Mouse (Mus musculus) retina, postnatal 1 day (tissue): ENCODE data around the gene Tef.

Experiments
- DNase-seq: peaks from one replicate; pipeline ENCODE4 v3.0.0-alpha.2; 2012

The Tef gene

DNA sequence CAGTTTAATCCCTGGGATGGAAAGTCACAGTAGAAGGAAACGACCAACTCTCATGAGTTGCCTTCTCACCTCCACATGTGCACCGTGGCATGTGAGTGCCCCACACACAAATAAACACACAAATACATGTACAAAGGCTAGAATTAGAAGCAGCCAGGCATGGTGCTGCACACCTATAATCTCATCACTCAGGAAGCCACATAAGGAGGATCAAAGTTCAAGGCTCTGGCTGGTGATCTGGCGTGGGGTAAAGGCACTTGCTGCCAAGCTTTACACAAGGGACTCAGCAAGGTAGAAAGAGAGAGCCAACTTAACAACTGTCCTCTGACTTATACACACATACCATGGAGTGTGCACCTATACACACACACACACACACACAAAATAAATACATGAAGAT is 1.8 kb upstream of the Tef start:
- DNase-seq: no peak

DNA sequence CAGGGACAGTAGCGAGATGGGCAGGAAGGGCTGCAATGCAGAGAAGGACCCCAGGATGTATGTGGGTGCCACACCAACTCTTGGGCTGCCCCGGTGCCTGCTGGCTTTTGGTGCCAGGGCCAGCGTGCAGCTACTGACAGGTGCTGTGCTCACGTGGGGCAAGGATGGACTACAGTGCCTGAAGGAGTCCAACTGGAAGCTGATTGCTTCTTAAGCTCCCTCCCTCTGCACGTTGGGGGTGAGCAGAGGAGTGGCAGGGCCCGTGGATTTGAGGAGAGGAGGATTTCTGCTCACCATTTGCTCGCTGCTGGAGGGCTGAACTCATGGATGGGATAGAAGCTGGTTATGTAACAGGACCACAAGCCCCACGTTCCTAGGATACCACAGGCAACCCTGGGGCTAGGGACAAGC is 725 bp downstream of the Tef start:
- no peak for DNase-seq

DNA sequence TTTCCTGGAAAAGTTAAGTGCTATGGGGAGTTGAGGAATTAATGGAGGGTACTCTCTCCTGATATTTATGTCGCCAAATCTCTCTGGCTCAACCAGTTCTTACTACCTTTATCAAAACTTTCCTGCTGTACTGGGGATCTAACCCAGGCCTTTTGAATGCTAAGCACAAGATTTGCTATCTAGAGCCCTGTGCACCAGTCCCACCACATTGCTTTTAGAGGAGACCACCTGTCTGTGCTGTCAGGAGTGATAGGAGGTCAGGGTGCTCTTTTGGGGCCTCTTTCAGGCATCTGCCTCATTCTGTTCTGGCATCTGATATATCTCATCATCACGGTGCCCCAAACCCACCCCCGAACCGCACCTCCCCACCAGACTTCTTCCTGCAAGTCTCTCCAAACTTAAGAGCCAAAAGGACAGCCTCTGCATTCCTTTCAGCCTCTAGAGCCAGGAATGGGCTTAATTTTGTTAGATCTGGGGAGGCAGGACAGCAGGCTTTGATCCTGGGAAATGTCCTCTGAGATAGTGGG is 1.3 kb downstream of the Tef start:
- no peak for DNase-seq

DNA sequence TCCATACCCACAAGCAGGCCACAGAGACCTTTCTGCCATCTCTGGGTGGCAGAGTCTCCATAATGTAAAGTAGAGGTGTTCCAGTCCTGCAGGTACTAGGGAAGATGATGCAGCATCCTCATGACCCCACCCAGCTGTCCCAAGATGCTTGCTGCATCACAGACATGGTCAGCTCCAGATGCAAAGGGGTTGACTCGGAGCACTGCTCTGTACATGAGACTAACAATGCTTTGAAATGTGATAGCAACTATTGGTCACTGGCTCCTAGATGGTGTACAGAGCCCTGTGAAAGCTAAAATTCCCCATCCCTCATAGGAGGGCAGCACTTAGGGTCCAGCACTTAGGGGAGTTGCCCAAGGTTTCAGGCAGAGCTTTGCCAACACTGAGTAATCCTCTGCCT is 2.0 kb downstream of the Tef start:
- no peak for DNase-seq

DNA sequence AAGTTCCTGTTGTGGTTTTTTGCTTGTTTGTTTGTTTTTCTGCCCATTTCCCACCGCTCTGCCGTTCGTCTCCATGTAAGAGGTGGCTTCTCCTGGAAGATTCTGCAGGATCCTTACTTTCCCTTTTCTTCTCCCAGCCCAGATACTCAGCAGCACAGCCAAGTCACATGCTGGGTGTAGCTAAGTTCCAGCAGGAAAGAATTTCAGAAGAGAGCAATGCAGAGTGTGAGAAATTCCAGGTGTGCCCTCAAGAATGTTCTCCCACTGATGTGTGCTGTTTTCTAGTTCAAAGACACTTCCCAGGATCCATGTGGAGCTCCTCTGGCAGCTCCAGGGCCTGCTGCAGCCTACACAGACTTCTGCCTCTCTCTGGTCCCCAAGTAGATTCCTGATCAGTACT is 2.7 kb downstream of the Tef start:
- DNase-seq: no peak

DNA sequence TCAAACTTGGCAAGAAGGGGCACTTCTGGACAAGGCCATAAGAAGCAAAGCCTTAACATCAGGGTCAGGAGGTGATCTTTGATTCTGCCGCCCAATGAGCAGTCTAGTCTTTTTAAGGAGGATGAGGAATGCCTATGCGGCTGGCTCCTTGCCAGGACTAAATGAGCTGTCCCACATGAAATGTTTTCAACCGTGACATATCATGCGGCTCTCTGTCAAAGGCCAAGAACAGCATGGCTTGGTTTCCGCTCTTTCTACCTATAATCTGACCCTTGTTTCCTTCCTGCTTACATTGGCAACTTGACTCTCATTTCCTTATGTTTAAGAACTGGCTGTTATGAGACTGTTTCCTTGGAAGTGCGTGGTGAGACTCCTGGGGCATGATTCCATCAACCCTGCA is 3.4 kb downstream of the Tef start:
- DNase-seq: peak; percentile 67

DNA sequence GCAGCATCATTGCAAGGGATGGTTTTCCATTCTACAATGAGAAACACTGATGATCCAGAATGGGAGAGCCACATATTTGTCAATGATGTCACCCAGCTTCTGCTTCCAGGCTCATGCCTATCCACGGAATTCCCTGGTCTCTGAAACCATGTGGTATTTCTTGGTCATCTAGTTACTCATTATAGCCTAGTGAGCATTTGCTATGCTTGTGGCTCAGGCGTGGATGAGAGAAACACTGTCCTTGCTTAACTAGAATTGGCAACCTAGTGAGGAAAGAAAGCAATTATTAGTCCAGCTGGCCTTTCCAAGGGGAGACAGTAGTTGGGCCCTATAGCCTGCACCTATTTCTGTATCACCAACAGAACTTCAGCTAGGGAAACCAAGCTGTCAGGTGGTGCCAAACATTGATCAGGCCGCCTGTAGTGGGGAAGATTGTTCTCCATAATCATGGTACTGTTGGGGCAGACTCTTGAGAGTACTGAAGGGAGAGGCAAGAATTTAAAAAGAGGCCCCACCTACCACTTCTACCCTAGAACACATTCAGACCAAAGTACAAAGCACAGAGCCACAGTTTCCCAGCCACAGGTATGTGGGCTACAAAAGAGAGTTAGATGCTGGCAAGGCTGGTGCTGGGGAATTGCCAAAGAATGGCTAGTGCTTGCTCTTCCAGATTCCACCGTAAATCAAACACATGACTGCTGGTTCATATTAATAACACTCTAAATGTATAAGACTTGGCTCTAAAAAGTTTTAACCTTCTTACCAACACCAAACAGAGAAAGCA is 4.6 kb downstream of the Tef start:
- no peak for DNase-seq

DNA sequence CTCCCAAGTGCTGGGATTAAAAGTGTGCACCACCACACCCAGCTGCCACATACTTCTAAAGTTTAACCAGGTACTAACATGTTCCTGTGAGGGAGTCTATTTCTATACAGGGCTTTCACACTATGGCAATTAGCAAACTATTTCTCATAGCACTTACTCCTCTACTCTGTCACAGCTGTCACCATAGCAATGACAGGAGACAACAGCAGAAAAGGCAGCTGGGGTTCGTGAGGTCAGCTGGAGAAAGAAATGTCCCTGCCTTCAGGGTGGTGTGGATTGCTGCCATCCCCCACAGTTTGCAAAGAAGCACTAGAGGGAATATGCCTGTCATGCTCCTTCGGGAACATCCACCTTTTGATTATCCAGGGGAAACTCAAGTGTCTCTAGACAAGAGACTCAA is 6.6 kb downstream of the Tef start:
- DNase-seq: no peak

DNA sequence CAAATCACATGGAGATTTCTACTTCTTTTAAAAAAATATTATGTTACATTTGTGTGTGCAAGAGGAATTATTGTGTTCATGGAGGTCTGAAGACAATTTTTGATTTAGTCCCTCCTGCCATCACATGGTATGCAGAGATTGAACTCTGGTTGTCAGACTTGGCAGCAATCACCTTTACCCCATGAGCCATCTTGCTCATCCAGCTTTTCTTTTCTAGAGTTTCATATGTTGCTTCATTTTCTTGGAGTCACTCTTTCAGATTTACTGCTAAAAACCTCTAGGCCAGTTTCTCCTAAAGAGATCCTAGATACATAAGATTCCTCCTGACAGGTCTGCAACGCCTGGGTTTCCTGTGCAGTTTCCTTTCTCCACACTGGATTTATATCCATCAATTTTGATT is 7.3 kb downstream of the Tef start:
- no peak for DNase-seq

DNA sequence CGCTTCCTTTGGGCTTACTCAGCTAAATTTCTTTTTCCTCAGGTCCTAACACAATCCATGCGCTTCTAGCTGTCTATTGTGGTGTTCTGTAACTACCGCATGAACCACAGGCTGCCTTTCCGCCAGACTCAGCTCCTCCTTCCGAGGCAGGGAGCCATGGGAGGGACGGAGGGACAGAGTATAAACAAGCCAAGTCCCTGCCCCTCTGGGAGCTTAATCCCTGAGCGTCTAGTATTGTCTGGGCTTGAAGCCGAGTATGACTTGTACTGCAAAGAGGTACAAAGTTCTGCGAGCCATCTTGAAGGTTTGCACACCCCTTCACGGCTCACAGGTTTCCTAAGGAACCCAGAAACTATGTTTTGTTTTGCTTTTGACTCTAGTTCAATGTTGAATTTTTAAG is 7.9 kb downstream of the Tef start:
- DNase-seq: peak; percentile 82

DNA sequence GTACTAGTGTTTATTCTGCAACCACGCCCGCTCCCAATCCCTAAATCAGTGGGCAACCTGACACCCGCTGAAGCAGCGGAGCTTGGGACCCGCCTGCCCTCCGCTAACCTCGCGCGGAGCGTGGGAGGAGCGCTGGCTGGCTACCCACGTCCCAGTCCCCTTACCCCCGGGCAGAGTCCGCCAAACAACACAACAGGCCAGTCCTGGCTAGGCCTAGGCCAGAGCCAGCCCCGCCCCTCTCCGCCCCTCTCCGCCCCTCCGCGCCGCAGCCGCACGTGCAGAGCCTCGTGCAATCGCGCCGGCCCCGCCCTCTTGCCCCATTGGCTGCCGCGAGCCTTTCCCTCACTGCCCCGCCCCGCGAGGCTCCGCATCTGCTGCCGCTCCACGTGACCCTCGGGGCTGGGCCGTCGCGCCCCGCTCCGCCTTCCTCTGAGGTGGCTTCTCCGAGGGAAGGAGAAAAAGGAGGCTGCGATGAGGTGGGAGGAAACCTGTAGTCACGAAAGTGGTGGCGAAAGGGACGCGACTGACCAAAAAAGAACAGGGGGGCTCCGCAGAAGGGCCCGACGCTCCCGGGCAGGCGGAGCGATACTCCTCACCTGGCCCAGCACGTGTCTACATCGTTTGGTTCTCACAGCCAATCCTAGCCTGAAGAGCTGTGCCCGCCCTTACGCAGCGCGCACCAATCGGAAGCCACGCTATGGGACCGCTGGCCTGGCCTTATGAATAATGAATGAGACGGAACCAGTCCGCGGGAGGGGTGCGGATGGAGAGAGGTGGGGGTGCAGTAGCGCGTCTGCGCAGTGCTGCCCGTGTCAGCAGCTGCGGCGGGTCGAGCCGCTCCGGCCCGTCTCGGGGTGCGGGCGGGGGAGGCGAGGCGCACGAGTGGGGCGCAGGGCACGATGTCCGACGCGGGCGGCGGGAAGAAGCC is 8.7 kb downstream of the Tef start:
- peak; percentile 100 for DNase-seq

DNA sequence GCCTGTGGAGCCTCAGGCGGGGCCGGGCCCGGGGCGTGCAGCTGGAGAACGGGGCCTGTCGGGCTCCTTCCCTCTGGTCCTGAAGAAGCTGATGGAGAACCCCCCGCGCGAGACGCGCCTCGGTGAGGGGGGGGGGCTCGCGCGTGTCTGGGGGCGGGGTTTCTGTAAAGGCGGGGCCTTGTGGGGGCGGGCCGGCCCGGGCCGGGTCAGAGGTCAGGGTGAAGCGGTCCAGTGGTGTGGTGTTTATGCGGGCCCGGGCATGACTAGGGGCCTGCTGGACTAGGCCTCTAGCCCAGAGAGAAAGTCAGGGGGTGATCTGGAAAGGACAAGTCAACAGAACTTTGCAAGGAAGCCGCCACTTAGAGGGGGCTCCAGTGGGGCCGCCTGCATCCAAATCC is 9.4 kb downstream of the Tef start:
- DNase-seq: no peak

DNA sequence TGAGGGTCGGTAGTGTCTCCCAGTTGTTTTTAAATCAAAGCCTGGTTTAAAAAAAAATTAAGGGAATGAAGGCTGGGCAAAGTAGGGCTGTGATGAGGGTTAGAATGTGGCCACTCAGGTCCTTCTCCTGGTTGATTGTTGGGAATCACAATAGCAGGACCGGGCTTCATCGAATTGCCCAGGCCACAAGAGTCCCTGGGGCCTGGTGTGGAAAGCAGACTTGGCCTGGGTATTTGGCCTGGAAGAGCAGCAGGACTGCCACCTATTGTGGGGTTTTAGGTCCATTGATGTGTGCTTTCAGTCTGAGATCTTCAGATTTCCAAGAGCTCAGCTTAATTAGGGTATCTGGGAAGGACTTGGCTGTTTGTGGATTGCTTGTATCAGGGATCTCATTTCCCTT is 10.1 kb downstream of the Tef start:
- no peak for DNase-seq

DNA sequence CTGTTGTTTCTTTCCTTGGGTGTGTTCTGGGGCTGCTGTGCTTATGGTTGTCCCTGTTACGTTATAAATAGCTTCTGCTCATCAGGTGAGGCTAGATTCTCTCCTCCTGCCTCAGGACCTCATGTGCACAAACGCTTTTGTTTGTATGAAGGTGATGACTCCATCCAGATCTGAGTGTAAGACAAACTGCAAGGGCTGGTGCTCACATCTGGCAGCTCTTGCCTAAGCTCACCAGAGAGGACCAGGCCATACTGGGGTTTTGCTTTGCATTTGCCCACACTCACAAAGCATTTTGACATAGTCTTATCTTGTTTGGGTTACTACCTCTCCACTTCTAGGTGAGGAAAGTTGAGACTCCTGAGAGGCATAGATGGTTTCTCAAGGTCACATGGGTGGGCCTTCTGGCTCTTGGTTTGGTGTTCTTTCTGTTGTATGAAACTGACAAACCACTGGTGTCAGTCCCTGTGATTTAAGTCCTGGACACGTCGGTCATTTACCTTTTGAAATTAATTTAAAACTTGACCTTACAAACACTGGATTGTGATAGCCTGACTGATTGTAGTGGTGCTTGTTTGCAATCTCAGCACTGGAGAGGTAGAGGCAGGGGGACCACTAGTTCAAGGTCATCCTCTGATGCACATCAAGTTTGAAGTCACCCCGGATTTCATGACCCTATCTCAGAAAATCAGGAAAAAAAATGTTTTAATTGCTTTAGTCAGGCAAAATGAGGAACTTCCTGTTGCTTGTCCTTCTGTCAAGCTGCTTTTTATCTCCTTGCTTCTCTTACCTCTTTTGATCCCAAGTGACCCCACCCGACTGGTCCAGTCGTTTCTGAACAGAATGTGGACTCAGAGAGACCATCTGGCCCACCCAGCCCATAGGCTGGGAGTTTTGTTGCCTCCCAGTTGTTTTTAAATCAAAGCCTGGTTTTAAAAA is 10.7 kb downstream of the Tef start:
- DNase-seq: no peak

DNA sequence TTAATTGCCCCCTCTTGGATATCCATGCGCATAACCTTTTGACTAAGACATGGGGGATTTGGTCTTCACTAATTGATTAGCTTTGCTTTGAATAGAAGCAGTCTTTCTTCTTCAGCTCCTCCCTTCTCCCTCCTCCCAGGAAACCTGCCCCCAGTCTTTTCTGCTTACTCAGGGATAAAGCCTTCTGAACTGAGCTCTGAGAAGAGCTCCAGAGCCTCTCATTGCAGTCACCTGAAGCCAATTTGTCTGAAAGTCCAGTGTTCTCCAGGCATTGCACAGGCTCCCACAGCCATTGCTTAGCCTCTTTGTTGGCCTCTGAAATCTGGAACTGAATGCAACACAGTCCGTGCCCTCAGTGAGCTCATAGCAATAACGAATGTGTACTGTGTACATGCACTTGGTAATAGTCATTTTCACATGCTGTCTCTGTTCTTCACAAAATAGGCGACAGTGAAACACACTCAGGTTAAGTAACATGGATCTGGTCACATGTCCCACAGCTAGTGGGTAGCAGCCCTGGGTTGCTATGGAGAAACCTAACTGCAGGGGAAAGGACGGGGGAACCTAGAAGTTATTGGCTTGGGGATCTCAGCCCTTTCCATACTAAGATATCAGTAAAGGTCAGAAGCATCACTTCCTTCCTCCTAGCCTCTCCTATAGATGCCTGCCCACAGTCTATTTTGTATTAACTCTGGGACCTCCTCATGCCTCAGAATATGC is 11.9 kb downstream of the Tef start:
- DNase-seq: no peak

DNA sequence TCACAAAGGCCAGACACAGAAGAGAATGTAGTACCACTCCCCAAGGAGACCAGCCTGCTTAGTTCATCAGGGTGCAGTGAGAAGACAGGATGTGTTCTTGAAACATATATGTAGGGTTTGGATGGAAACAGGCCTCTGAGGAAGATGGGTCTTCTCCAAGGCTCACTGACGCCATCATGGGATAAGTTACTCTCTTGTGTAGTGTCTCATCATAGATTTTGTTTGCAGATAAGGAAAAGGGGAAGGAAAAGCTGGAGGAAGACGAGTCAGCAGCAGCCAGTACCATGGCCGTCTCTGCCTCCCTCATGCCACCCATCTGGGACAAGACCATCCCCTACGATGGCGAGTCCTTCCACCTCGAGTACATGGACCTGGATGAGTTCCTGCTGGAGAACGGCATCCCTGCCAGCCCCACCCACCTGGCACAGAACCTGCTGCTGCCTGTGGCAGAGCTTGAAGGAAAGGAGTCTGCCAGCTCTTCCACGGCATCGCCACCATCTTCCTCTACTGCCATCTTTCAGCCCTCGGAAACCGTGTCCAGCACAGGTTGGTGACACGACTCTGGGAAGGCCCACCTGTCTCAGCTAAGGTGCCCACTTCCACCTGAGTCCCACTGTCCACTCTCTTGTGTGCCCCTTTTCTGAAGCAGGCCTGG is 12.6 kb downstream of the Tef start:
- no peak for DNase-seq

DNA sequence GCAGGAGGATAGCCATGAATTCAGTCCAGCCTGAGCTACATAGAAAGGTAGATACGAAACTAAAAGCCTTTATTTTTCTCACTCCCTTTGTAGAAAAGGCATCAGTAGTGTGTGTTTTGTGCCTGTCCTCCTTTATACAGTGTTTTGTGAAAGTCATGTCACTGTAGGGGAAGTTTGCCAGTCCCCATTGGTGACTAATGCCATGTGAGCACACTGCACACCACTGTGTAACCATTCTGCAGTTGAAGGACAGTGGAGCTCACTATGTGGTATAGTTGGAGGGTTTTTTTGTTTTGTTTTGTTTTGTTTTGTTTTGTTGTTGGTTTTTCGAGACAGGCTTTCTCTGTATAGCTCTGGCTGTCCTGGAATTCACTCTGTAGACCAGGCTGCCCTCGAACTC is 16.2 kb downstream of the Tef start:
- no peak for DNase-seq

DNA sequence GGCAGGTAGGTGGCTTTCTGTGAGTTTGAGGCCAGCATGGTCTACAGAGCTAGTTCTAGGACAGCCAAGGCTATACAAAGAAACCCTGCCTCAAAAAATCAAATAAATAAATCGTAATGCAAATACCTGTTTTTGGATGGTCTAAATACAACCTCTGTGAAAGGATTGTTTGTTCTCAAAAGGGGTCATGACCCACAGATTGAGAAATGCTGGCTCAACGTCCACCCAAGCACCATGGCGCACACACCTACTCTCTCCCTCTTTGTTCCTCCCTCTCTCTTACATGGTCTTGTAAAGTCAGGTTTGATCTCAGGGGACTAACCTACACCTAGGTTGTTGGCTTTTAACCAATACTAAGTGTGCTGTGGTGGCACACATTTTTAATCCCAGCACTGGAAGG is 20.4 kb downstream of the Tef start:
- DNase-seq: no peak

DNA sequence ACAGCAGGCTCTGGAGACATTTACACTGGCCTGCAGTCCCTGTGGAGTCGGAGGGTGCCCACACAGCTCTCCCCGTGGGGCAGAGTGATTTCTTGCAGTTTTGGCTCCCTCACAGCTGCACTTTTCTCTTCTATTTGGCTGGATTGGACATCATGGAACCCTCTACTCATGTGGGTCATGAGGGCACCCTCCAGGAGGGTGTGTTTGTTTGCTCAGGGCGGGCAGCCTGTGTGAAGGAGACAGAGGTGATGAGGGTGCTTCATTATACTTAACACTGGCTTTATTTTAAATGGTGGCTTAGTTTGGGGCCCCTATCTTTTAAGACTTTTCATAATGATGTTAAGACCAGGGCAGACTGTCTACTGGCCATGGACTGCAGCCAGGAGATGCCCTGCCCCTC is 22.6 kb downstream of the Tef start:
- no peak for DNase-seq

DNA sequence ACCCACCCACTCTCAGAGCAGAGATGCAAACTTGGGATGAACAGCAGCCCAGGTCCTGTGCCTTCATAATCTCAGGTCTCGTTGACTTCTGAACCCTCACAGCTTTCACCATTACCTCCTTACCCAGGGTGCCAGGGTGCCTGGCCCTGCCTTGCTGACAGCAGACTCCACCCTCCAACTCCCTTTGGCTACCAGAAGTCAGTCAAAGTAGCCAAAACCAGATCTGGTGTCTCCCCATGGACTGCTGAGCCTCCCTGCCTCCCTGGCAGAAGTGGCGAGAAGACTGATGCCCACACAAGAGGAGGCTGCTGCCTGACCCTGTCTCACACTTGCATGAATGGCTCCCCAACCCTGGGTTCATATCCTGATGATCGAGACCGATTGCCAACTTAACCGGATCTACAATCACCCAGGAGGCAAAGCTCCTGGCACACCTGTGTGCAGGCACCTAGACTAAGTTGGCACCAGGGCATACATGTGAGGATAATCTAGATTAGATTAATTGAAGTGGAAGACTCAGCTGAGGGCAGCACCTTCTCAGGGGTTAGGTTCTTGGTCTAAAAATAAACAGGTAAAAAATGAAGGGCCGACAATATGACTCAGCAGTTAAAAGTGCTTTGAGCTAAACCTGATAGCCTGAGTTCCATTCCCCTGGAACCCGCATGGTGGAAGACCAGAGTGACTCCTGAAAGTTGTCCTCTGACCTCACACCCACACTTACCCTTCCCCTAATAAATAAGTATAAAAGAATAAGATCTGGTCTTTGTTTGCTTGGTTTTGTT is 26.4 kb downstream of the Tef start:
- no peak for DNase-seq

DNA sequence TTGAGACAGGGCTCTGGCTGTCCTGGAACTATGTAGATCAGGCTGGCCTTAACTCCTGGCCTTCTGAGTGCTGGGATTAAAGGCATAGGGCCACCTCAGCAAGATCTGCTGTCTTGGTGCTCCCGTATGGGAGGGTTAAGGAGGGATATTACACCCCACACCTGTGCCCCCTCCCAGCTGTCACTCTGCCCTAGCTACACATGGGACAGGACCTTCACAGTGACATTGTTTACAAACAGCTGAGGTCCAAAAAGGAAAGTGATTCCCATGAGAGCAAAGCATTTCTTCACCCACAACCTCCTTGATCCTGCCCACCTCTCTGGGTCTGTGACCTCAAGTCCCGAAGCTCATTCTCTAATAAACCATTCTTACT is 27.0 kb downstream of the Tef start:
- DNase-seq: no peak
